Mouse (Mus musculus) CH12F3 (cell line): ENCODE results near the gene Jazf1.

Source experiments
- in situ Hi-C: fragments of 300-500 bp; cut with MboI; formaldehyde crosslinking; loops from 2 replicates; pipeline ENCODE4 v1.14.3; 2020; ENCODE audit warnings: low sequenced_read_pairs

Jazf1 gene

DNA sequence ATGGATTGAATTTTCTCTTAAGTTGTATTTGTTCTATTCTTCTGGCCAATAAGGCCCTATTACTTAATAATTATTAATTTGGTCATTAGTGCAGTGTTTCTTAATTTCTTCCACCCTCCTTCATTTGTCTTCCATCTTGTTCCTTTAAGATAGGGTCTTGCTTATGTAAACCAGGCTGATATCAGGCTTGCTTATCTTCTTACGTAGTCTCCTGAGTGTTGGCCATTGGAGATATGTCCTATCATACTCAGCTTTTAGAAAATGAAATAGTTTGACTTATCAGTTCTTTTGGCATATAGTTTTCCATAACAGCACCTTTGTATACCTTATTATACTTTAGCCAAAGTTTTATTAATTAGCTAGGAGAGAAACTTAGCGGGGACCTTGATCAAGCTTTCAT, 333.8 kb downstream of the Jazf1 start:
- in situ Hi-C loops: no loop called here

DNA sequence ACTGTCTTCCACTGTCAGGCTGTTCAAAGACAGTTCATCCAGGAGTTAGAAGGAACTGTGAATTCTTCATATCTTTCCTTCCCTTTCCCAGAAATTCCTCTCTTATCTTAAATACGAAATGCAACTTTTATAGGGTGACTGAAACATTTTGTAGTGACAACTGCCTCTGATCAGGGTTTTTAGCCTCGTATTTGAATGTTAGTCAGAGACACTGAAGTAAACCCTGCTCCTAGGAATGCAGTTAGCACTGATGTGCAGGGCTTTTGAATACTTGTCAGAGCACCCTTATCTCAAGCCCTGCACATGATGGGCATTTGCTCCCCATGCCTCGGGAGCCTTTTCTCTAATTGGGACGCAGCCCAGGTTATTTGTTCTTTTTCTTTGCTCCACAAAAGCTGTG, 338.1 kb downstream of the Jazf1 start:
- in situ Hi-C loops: no loop called here

DNA sequence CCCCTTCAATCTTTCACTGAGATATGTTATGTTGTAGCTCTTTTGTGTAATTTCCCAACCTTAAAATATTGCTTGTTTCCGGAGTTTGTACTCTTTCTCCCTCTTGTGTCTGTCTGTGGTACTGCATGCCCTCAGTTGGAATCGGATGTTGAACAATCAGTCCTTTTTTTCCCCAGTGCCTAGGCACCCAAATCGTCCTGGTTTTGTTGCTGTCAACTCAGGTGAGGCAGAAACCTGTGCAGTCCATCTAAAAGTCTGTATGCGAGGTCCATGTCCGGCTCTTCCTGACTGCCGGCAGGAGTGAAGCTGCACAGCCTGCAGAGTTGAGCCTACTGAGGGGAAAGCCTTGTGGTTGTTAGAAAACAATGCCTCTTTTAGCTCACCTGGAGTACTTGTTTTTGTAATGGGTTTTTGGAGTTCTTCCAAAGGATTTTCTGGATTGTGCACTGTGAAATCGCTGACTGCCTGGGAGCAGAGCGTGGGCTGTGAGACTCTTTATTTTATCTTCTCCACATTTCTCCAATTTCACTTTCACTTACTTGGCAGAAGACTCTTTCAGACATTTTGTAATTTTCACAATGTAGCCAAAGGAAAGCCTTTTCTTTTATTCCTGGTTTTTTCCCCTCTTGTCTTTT, 343.5 kb downstream of the Jazf1 start:
- in situ Hi-C loops: no loop called here
